In genomic region chr5:44917173-44917815, GRCm38 (mm10) we compare ENCODE assay signal across 13 mouse cellular contexts.
A peak's percentile ranks its signal among the peaks of the same experiment; 100 is the strongest.
DNase-seq lines count a peak whose midpoint lies in the region; ATAC-seq and TF ChIP-seq lines count a peak whose summit lies in the region.
"Had no signal": no experiment of that assay in that cellular context is flagged by ENCODE, and none has a peak within 500 bp of the region (broad histone marks: within the 10 kb centered on the region; RNA-seq: fewer than 3 reads in every experiment).

No protein-coding gene starts in this region.

- WGBS in kidney, adult 2 months = 30% methylated on average over 16 of the region's 16 CpGs
- WGBS in embryonic facial prominence, embryonic 13.5 days = 28% methylated on average over 16 of the region's 16 CpGs
- WGBS in hindbrain, embryonic 14.5 days = 49% methylated on average over 16 of the region's 16 CpGs
- 44% methylated on average over 16 of the region's 16 CpGs for WGBS in midbrain, embryonic 15.5 days

- H3K9ac ChIP-seq in embryonic facial prominence, embryonic 13.5 days = no peak overlapping the region
- H3K9ac ChIP-seq in hindbrain, embryonic 14.5 days = no peak overlapping the region
- no peak overlapping the region for H3K9ac ChIP-seq in midbrain, embryonic 15.5 days

- DNase-seq in kidney, postnatal 10 days = peak; percentile 9
- DNase-seq in kidney, adult 2 months = no peak
- DNase-seq in hindbrain, embryonic 14.5 days (ENCODE audit: low spot score) = peak; percentile 35
- no peak for DNase-seq in lung, postnatal 36 days
- DNase-seq in Muller cell, postnatal 12 days (ENCODE audit: inconsistent ontology term) = no peak
- no peak for DNase-seq in urinary bladder, adult 18-20 months (ENCODE audit: low spot score in 2 of 2)
- DNase-seq: kidney, adult 8-10 months; left cerebral cortex, postnatal 4 days; lung, postnatal 10 days; thymus, adult 2 months had no signal

- no peaks in the 10 kb centered on the region; the same call in 1 of the 2 replicates for H3K27me3 ChIP-seq in kidney, adult 2 months (replicated peaks; ENCODE audit: control insufficient read depth, insufficient read depth, low read length)
- H3K27me3 ChIP-seq in embryonic facial prominence, embryonic 13.5 days = no peaks in the 10 kb centered on the region
- H3K27me3 ChIP-seq in hindbrain, embryonic 14.5 days (ENCODE audit: control insufficient read depth, insufficient read depth, low read length) = no peaks in the 10 kb centered on the region
- no peaks in the 10 kb centered on the region for H3K27me3 ChIP-seq in midbrain, embryonic 15.5 days (replicated peaks)
- H3K27me3 ChIP-seq: CH12.LX had no signal

- no peaks in the 10 kb centered on the region for H3K36me3 ChIP-seq in kidney, adult 2 months (ENCODE audit: control insufficient read depth, insufficient read depth, low read length)
- no peaks in the 10 kb centered on the region for H3K36me3 ChIP-seq in embryonic facial prominence, embryonic 13.5 days
- H3K36me3 ChIP-seq in hindbrain, embryonic 14.5 days (replicated peaks; ENCODE audit: control insufficient read depth, insufficient read depth) = no peaks in the 10 kb centered on the region
- no peaks in the 10 kb centered on the region for H3K36me3 ChIP-seq in midbrain, embryonic 15.5 days (replicated peaks)

- no peaks in the 10 kb centered on the region for H3K9me3 ChIP-seq in embryonic facial prominence, embryonic 13.5 days
- no peaks in the 10 kb centered on the region for H3K9me3 ChIP-seq in hindbrain, embryonic 14.5 days (ENCODE audit: control insufficient read depth, low read length)
- no peaks in the 10 kb centered on the region for H3K9me3 ChIP-seq in midbrain, embryonic 15.5 days

- TF ChIP-seq CTCF in kidney, adult 2 months (conservative IDR thresholded peaks at IDR 0.05; ENCODE audit: insufficient read depth, insufficient read length, low read depth, low read length) = no peak

- ATAC-seq in embryonic facial prominence, embryonic 13.5 days (ENCODE audit: insufficient number of reproducible peaks, insufficient read depth, low FRiP score, low TSS enrichment, low read depth) = no peak
- ATAC-seq in hindbrain, embryonic 14.5 days (ENCODE audit: low FRiP score) = 0 out of 2 replicates have a peak, but pooled peaks have one; percentile 31
- ATAC-seq in midbrain, embryonic 15.5 days (replicated peaks) = peak; percentile 65

- TF ChIP-seq POLR2A in kidney, adult 2 months (IDR thresholded peaks at IDR 0.05; ENCODE audit: low read depth, low read length) = no peak

- H3K27ac ChIP-seq in kidney, adult 2 months (ENCODE audit: insufficient read depth, low read depth, low read length) = no peak overlapping the region
- H3K27ac ChIP-seq in embryonic facial prominence, embryonic 13.5 days = no peak overlapping the region
- H3K27ac ChIP-seq in hindbrain, embryonic 14.5 days = no peak overlapping the region
- H3K27ac ChIP-seq in midbrain, embryonic 15.5 days = no peak overlapping the region

- no peaks in the 10 kb centered on the region for H3K4me1 ChIP-seq in kidney, adult 2 months (ENCODE audit: control insufficient read depth, insufficient read depth, low read length)
- H3K4me1 ChIP-seq in embryonic facial prominence, embryonic 13.5 days = peaks cover 13% of the 10 kb centered on the region
- H3K4me1 ChIP-seq in hindbrain, embryonic 14.5 days (replicated peaks; ENCODE audit: control insufficient read depth, insufficient read depth, low read length) = no peaks in the 10 kb centered on the region
- H3K4me1 ChIP-seq in midbrain, embryonic 15.5 days = peaks cover 5% of the 10 kb centered on the region; the same call in 1 of the 2 replicates

- H3K4me3 ChIP-seq in kidney, adult 2 months (ENCODE audit: insufficient read depth, low read depth, low read length) = no peak overlapping the region
- H3K4me3 ChIP-seq in embryonic facial prominence, embryonic 13.5 days = 0 out of 2 replicates have a peak overlapping the region, but pooled peaks have one; percentile 5
- H3K4me3 ChIP-seq in hindbrain, embryonic 14.5 days (replicated peaks; ENCODE audit: low read length) = no peak overlapping the region
- H3K4me3 ChIP-seq in midbrain, embryonic 15.5 days = peak overlapping the region; percentile 22

- peak overlapping the region; percentile 43 for H3K4me2 ChIP-seq in embryonic facial prominence, embryonic 13.5 days
- peak overlapping the region; percentile 28 for H3K4me2 ChIP-seq in hindbrain, embryonic 14.5 days (replicated peaks)
- H3K4me2 ChIP-seq in midbrain, embryonic 15.5 days = peak overlapping the region; percentile 31

Comparison
In these comparisons a context has a peak if more than half of its experiments do, and no peak if none do; other contexts are left out.
1. DNase-seq: peak in kidney, postnatal 10 days (single experiment) and hindbrain, embryonic 14.5 days (single experiment); none in kidney, adult 2 months (single experiment), lung, postnatal 36 days (single experiment), Muller cell, postnatal 12 days (single experiment) and urinary bladder, adult 18-20 months (0 of 2).
2. H3K4me3 ChIP-seq: peak in embryonic facial prominence, embryonic 13.5 days (single experiment) and midbrain, embryonic 15.5 days (single experiment); none in kidney, adult 2 months (single experiment) and hindbrain, embryonic 14.5 days (single experiment).
3. Peak in every context shown above with its lines, with median percentiles within 50 percentile points of each other: H3K4me2 ChIP-seq.